Mouse (Mus musculus) ovary, adult 2 months (tissue): ENCODE measurements around the gene Zfp558. TPM values are rescaled to one million over a fixed set of nuclear protein-coding genes. Genes with fewer than 3 reads are reported as not detected.

ENCODE experiments used
- polyA plus RNA-seq: library from polyadenylated mRNA; depleted of rRNA; stranded (reverse); fragments of >200 nt; gene quantifications from 2 replicates; pipeline ENCODE4 v1.2.3, GENCODE M21; 2012; rRNA removed

Gene Zfp558
- polyA plus RNA-seq: 0.37 and 0.73 TPM in 2 replicates

DNA sequence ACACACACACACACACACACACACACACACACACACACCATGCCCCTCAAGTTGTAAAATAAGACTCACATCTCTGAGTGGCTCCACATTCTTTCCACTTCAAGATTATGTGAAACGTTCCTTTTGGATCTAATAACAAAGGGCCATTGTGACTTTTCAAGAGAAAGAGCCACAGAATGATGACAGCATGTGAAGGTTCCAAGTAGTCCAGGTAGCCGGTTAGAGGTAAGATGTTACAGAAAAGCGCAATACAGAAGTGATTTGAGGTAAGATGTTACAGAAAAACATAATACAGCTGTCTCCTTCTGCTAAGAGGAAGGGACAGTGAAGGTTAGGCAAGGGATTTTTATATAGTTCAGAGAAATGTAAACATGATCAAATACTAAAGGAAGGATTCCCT lies at the start of gene Zfp558, which contains the start of gene Mbd3l1:
Zfp558 (minus strand) TSS at position 101 of the 400 bp plus-strand sequence.
Mbd3l1 (plus strand) TSS at position 192 of the 400 bp plus-strand sequence.

GRCm38 (mm10) chr9:18430354-18430753 lies 47.7 kb downstream of the Zfp558 start, which contains the start of gene Mbd3l2:
Gene Mbd3l2 (plus strand): TSS chr9:18430654.

Other genes with a start within 250 kb of the Zfp558 start
- gene Chordc1, start 186.1 kb downstream of the Zfp558 start, polyA plus RNA-seq: 14.7 and 19.2 TPM in 2 replicates
- 2.2 TPM in 2 replicates for gene Naalad2, start 75.3 kb downstream of the Zfp558 start, polyA plus RNA-seq
- gene Ubtfl1, start 73.8 kb downstream of the Zfp558 start, polyA plus RNA-seq: not detected in 2 replicates
- not detected in 2 replicates for gene Mbd3l2, start 47.6 kb downstream of the Zfp558 start, polyA plus RNA-seq
- gene Mbd3l1, start 91 bp upstream of the Zfp558 start, polyA plus RNA-seq: not detected in 2 replicates
- 1.8 and 3.0 TPM in 2 replicates for gene Muc16, start 196.3 kb upstream of the Zfp558 start, polyA plus RNA-seq